In genomic region chr2:92322669-92323068, GRCm38 (mm10) we compare ENCODE assay signal across 10 mouse cellular contexts. TPM values are rescaled to one million over a fixed set of nuclear protein-coding genes. Genes with fewer than 3 reads are reported as not detected.
A peak's percentile ranks its signal among the peaks of the same experiment; 100 is the strongest.
DNase-seq lines count a peak whose midpoint lies in the region; ATAC-seq and TF ChIP-seq lines count a peak whose summit lies in the region.
"Had no signal": no experiment of that assay in that cellular context is flagged by ENCODE, and none has a peak within 500 bp of the region (broad histone marks: within the 10 kb centered on the region; RNA-seq: fewer than 3 reads in every experiment).

No protein-coding gene starts in this region.

- H3K4me2 ChIP-seq in midbrain, embryonic 15.5 days = no peak overlapping the region
- H3K4me2 ChIP-seq in lung, embryonic 14.5 days = no peak overlapping the region
- H3K4me2 ChIP-seq: heart, embryonic 15.5 days had no signal

- peaks cover 77% of the 10 kb centered on the region for H3K36me3 ChIP-seq in midbrain, embryonic 10.5 days
- H3K36me3 ChIP-seq in midbrain, embryonic 15.5 days (replicated peaks) = peaks cover 6% of the 10 kb centered on the region; the same call in 1 of the 2 replicates
- H3K36me3 ChIP-seq in lung, embryonic 14.5 days (ENCODE audit: insufficient read depth) = peaks cover 50% of the 10 kb centered on the region

- no peaks in the 10 kb centered on the region for H3K4me1 ChIP-seq in midbrain, embryonic 10.5 days
- no peaks in the 10 kb centered on the region for H3K4me1 ChIP-seq in midbrain, embryonic 15.5 days
- H3K4me1 ChIP-seq in lung, embryonic 14.5 days (ENCODE audit: insufficient read depth) = no peaks in the 10 kb centered on the region
- H3K4me1 ChIP-seq: heart, embryonic 15.5 days; megakaryocyte, embryonic 14.5 days had no signal

- DNase-seq in cerebellum, postnatal 14 days = peak; percentile 34 to 65
- no peak for DNase-seq in cerebellum, adult 8-10 months
- DNase-seq in midbrain, embryonic 10.5 days (ENCODE audit: low spot score) = peak; percentile 14
- DNase-seq in adrenal gland, postnatal 14 days = peak; percentile 68
- peak; percentile 59 for DNase-seq in lung, embryonic 14.5 days
- DNase-seq in frontal cortex, postnatal 25 days (ENCODE audit: low spot score in 2 of 2) = no peak
- no peak for DNase-seq in layer of hippocampus, adult 18-20 months (ENCODE audit: low spot score in 2 of 2)

- H3K27me3 ChIP-seq in midbrain, embryonic 10.5 days (ENCODE audit: low read depth, poor library complexity, severe bottlenecking) = no peaks in the 10 kb centered on the region
- no peaks in the 10 kb centered on the region for H3K27me3 ChIP-seq in midbrain, embryonic 15.5 days (replicated peaks)
- no peaks in the 10 kb centered on the region for H3K27me3 ChIP-seq in lung, embryonic 14.5 days (ENCODE audit: insufficient read depth, low read length)
- H3K27me3 ChIP-seq: heart, embryonic 15.5 days; megakaryocyte, embryonic 14.5 days had no signal

- WGBS in midbrain, embryonic 10.5 days = 85% methylated on average over 2 of the region's 2 CpGs
- WGBS in midbrain, embryonic 15.5 days = 92% methylated on average over 2 of the region's 2 CpGs
- WGBS in lung, embryonic 14.5 days = 83% methylated on average over 2 of the region's 2 CpGs

- no peak overlapping the region for H3K4me3 ChIP-seq in midbrain, embryonic 10.5 days
- H3K4me3 ChIP-seq in midbrain, embryonic 15.5 days = no peak overlapping the region
- H3K4me3 ChIP-seq in lung, embryonic 14.5 days (ENCODE audit: low read depth, low read length) = no peak overlapping the region
- H3K4me3 ChIP-seq: heart, embryonic 15.5 days; megakaryocyte, embryonic 14.5 days had no signal

- peak; percentile 49 for TF ChIP-seq CTCF in lung, embryonic 14.5 days (IDR thresholded peaks at IDR 0.05; ENCODE audit: low read depth)

- no peak overlapping the region for H3K27ac ChIP-seq in midbrain, embryonic 10.5 days (replicated peaks)
- H3K27ac ChIP-seq in midbrain, embryonic 15.5 days = no peak overlapping the region
- no peak overlapping the region for H3K27ac ChIP-seq in lung, embryonic 14.5 days (ENCODE audit: low read depth)
- H3K27ac ChIP-seq: heart, embryonic 15.5 days had no signal

- H3K9ac ChIP-seq in midbrain, embryonic 15.5 days = no peak overlapping the region
- no peak overlapping the region for H3K9ac ChIP-seq in lung, embryonic 14.5 days
- H3K9ac ChIP-seq: heart, embryonic 15.5 days had no signal

- no peaks in the 10 kb centered on the region for H3K9me3 ChIP-seq in midbrain, embryonic 10.5 days (replicated peaks)
- H3K9me3 ChIP-seq in midbrain, embryonic 15.5 days = no peaks in the 10 kb centered on the region
- no peaks in the 10 kb centered on the region for H3K9me3 ChIP-seq in lung, embryonic 14.5 days (ENCODE audit: low read depth, low read length)
- H3K9me3 ChIP-seq: heart, embryonic 15.5 days; megakaryocyte, embryonic 14.5 days had no signal

- ATAC-seq in midbrain, embryonic 15.5 days (replicated peaks) = no peak
- ATAC-seq in lung, embryonic 14.5 days (ENCODE audit: insufficient read depth) = no peak

RNA-seq across cellular contexts. Expression of gene Pex16, which starts 51.8 kb away (rescaled TPM):
- 26.1 and 27.1 TPM in 2 replicates for polyA plus RNA-seq in midbrain, embryonic 10.5 days (2016; fragmentation: Nextera tagmentation; extraction: Ambion mirVana)
- 41.3 and 47.5 TPM in 2 replicates for polyA plus RNA-seq in midbrain, embryonic 15.5 days (2015; fragmentation: Nextera tagmentation; extraction: Ambion mirVana)
- total RNA-seq in adrenal gland, postnatal 14 days (2021) = 117 and 129 TPM in 2 replicates
- 16.6 and 19.8 TPM in 2 replicates for polyA plus RNA-seq in lung, embryonic 14.5 days (2014; fragmentation: Nextera tagmentation; extraction: Ambion mirVana)
- 10 to 100 TPM; 31.7 to 32.8 TPM for total RNA-seq in layer of hippocampus, adult 18-20 months (2021)

RNA-seq across cellular contexts. Expression of gene Large2, which starts 52.0 kb away (rescaled TPM):
- polyA plus RNA-seq in midbrain, embryonic 10.5 days (2016; fragmentation: Nextera tagmentation; extraction: Ambion mirVana) = 16.2 and 25.6 TPM in 2 replicates
- polyA plus RNA-seq in midbrain, embryonic 15.5 days (2015; fragmentation: Nextera tagmentation; extraction: Ambion mirVana) = 1.5 and 1.9 TPM in 2 replicates
- 1.6 and 2.7 TPM in 2 replicates for total RNA-seq in adrenal gland, postnatal 14 days (2021)
- polyA plus RNA-seq in lung, embryonic 14.5 days (2014; fragmentation: Nextera tagmentation; extraction: Ambion mirVana) = 15.3 and 16.6 TPM in 2 replicates
- total RNA-seq in layer of hippocampus, adult 18-20 months (2021) = under 1 TPM; 0.20 to 0.86 TPM

RNA-seq across cellular contexts. Expression of gene 1700029I15Rik, which starts 59.7 kb away (rescaled TPM):
- 4.1 and 5.2 TPM in 2 replicates for polyA plus RNA-seq in midbrain, embryonic 10.5 days (2016; fragmentation: Nextera tagmentation; extraction: Ambion mirVana)
- 7.6 and 8.4 TPM in 2 replicates for polyA plus RNA-seq in midbrain, embryonic 15.5 days (2015; fragmentation: Nextera tagmentation; extraction: Ambion mirVana)
- total RNA-seq in adrenal gland, postnatal 14 days (2021) = 9.6 and 9.7 TPM in 2 replicates
- 1.1 and 1.2 TPM in 2 replicates for polyA plus RNA-seq in lung, embryonic 14.5 days (2014; fragmentation: Nextera tagmentation; extraction: Ambion mirVana)
- total RNA-seq in layer of hippocampus, adult 18-20 months (2021) = 1 to 10 TPM; 3.7 to 6.2 TPM

Comparison
In these comparisons a context has a peak if more than half of its experiments do, and no peak if none do; other contexts are left out.
1. DNase-seq: peak in cerebellum, postnatal 14 days (2 of 2), midbrain, embryonic 10.5 days (single experiment), adrenal gland, postnatal 14 days (single experiment) and lung, embryonic 14.5 days (single experiment); none in cerebellum, adult 8-10 months (single experiment), frontal cortex, postnatal 25 days (0 of 2) and layer of hippocampus, adult 18-20 months (0 of 2).